Mouse (Mus musculus) left cerebral cortex, postnatal 4 days (tissue): Measurements from ENCODE around the gene Alms1. TPM values are rescaled to one million over a fixed set of nuclear protein-coding genes. Genes with fewer than 3 reads are reported as not detected.
"Not testable (repeated sequence)": the region's sequence is repeated elsewhere in the genome, so short reads cannot be mapped to it uniquely, and the experiment has no call there.

ENCODE experiments used
- DNase-seq: peaks from one replicate; pipeline ENCODE4 v3.0.0-alpha.2; 2022
- intact Hi-C: fragments of 180-260 bp; cut with DNase I; formaldehyde crosslinking; loops from one replicate; pipeline ENCODE4 v1.15.1; 2025
- total RNA-seq, 2 experiments: library from RNA; stranded (reverse); gene quantifications; 2 replicates each; pipeline ENCODE4 v1.2.3; 2021

Gene Alms1
- 10 to 100 TPM; 13.4 to 13.5 TPM for total RNA-seq

DNA sequence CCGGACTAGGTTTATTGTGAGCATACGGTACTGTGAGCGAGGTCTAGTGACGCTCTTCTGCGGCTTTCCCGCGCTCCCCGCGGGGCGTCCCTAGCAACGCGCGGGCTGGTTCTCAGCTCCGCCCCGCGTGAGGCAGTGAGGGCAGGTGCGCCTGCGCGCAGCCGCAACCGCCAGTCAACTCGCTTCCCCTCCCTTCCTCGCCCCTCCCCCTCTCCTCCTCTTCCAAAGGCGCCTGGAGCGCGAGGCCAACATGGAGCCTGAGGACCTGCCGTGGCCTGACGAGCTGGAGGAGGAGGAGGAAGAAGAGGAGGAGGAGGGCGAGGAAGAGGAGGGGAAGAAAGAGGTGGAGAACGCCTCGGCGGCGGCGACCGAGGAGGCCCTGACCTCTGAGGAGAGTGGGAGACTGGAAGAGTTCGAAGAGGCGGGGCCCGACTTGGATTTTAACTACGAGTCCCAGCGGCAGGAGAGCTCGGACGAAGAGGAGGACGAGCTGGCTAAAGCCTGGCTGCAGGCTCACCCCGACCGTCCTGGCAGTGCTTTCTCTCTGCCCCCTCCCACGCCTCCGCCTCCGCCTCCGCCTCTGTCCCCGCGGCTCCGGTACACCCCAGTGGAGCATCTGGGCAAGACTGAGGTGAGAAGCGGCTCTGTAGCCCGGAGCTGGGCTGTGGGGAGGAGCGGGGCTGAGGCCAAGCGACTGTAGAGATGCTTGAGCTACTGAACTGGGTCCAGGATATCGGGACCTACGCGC is at the start of gene Alms1:
Gene Alms1, plus strand, starts transcription at position 136 of the 748 bp plus-strand sequence.
- intact Hi-C loops = no loop called here
- peak; percentile 98 for DNase-seq

DNA sequence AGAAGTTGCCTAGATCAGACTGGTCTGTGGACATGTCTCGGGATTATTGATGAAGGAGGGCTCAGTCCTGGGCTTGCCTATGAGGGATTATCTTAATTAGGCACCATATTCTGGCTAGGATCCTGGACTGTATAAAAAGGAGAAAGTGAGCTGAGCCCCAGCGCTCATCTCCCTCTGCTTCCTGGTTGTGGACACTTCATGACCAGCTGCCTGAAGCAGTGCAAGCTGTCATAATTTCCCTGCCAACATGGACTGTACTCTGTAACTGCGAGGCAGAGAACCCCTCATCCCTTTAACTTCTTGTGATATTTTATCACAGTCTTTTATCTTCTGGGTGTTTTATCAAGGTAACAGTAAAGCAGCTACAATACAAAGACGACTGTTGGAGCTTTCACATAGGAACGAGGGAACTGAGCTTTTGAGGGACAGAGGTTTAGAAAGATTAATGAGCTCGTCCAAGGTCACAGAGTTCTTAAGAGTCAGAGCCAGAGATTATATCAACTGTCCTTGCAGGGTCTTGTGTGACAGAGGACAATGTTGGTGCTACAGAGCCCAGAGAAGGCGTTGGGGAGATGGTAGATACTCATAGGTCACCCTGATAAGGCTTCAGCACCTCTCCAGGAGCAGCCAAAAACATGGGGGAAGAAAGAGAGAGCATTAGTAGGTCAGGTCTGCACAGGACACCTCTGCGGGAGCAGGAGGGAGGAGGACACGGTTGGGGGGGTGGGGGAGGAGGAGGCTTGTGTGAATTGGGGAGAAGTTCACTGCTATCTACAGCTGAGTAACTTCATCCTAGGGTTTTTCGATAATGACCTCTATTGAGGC is 43.8 kb upstream of the Alms1 start:
- intact Hi-C loops = no loop called here
- peak; percentile 24 for DNase-seq

DNA sequence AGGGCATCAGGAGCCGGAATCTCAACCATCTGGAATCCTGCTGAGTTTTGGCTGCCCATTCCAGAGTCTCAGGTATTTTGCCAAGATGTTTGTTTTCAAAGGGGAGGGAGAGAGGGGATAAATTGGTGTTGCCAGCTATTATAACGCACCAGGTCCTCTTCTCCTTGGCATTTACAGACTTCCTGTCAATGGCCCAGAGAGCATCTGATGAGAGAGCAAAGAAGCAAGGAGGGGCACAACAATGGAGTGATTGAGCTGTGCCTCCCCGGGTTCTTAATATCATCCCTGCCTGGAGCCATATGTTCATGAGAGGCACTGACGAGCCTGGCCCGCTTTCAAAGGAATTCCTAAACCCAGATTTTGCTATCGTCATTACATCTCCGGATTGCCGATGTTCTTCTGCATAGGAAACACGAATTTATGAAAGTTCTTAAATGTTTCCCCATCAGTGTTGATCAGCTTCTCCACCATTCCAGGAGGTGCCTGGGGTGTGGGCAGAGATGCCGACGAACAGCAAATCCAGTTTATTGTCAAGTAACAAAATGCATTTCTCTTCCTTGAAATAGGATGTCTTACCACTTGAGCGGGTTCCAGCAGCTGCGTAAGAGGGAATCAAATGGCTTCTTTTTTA is 43.0 kb upstream of the Alms1 start:
- intact Hi-C loops = no loop called here

DNA sequence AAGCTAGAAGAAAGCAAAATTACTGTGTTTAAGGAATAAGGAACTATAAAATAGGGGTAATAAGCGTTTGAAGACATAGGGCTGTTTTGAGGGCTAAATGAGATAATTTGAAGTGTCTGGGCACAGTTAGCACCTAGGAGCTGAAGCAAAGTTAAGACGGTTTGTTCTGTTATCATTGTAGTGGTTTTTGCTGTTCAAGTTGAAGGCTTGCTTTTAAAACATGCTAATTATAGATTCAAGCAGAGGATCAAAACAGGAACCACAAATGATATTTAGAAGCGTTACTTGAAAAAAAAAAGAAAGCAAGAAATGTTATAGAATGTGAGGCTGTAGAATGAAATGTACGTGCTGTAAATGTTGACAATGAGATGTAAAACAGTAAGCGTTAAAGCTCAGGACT is 39.7 kb upstream of the Alms1 start:
- intact Hi-C loops = no loop called here

More for the DNA sequence above, 43.0 kb upstream of the Alms1 start:
- DNase-seq = peak; percentile 76

DNA sequence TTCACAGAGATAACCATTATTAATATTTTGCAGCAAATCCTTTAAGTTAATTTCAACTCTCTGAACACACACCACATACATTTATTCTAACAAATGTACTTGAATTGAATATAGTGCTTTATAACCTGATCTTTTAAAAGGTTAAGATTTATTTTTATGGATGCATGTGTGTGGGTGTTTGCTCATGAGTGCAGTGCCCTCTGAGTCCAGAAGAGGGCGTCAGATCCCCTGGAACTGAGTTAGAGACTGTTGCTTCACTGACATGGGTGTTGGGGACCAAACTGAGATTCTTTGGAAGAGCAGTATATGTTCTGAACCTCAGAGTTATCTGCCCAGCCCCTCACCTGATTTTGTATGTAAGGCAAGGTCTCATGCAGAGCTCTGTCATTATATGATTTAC is 25.0 kb upstream of the Alms1 start:
- no peak for DNase-seq
- intact Hi-C loops = no loop called here

More for the DNA sequence above, 39.7 kb upstream of the Alms1 start:
- no peak for DNase-seq

DNA sequence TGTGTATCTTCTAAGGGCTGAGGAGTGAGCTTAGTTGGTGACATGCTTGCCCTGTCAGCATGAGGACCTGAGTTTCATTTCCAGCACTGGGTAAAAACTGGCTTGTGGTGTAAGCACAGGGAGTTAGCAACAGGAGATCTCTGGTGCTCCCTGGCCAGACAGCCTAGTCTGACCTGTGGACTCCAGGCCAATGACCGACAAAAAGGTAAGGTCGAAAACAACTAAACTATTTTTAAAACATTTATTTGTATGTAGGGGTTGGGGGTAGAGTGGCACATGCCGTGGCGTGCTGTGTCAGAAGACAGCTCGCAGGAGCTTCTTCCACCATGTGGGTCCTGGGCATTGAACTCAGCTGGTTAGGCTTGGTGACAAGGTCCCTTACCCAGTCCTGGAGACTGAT is 14.5 kb upstream of the Alms1 start:
- DNase-seq = no peak
- intact Hi-C loops = no loop called here

DNA sequence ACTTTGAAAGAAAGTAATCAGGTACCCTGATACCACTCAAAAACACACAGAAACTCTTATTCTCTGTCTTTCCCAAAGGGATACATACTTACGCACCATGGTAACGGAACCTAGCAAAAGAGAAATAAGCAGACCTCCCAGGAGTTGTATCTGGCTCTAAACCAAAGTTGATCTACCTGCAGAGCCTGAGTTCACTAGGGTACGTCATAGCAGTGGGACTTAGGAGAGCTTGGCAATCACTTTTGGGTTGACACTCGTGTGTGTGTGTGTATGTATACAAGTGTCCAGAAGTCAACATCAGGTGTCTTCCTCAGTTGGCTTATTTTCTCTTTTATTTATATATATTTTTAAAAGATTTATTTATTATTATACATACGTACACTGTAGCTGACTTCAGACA is 5.6 kb upstream of the Alms1 start:
- intact Hi-C loops = no loop called here
- no peak for DNase-seq

DNA sequence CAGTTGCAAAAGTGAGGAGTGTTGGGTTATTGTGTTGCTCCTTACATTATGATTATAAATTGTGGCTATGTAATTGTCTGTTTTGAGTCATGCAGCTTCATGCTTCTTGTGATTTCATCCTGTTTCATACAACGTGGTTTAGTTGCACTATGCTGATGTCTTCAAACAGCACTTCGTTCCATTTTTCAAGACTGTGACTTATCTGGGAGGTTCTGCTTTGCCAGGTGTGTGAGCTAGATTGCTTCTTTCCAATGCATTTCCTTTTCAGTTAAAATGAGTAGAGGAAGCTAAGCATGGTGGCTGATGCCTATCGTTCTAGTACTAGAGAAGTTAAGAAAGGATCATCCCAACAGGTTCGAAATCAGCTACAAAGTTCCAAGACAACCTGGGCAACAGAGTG is 2.7 kb upstream of the Alms1 start:
- intact Hi-C loops = no loop called here
- DNase-seq = no peak

DNA sequence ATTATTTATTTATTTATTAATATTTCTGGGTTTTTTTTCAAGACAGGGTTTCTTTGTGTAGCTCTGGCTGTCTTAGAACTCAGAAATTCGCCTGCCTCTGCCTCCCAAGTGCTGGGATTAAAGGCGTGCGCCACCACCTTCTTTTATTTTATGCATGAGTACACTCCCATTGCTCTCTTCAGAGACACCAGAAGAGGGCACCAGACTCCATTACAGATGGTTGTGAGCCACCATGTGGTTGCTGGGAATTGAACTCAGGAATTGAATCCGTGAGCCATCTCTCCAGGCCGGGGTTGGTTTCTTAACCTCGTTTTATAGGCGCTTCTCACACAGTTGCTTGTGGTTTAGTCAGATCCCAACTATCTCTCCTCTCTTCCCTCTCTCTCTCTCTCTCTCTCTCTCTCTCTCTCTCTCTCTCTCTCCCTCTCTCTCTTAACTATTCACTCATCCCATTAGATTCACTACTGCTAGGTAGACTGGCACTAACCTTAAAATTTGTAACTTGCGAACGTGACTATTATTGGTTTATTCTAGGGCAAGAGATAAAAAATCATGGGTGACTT is 445 bp upstream of the Alms1 start:
- DNase-seq = peak; percentile 2
- intact Hi-C loops = no loop called here

DNA sequence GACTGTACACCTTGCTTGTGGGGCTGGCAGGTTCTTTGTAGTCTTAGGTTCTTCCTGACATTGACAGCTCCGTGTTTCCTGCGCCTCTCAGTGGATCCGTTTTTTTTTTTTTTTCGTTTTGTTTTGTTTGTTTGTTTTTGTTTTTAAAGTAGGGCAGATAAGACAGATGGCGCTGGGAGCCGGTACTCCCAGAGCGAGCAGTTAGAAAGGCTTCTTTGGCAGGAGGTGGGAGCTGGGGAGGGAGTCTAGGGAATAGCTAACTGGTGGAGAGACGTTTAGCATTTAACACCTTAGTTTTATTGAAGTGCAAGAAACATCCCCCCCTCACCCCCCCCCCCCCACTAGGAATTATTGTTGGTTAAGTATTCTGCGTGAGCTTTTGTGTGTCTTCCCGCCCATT is 833 bp downstream of the Alms1 start:
- DNase-seq = peak; percentile 20
- intact Hi-C loops = no loop called here

DNA sequence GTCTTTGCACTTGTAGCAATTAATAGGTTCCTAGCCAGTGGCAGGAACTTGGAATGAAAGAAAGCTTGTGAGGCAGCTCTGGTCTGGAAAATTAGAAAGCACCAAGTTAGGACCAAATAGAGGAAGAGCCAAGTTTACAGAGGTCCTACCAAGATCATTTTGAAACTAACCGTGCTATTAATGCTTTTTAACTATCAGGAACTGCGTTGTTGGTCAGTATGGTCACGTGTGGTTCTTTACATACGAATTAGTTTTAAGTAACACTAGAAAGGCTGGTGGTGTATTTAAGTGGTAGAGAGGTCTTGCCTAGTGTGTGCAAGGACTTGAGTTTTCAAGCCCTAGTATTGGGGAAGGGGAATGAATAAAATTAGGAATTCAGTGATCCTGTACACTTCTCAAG is 1.2 kb downstream of the Alms1 start:
- intact Hi-C loops = no loop called here
- DNase-seq = no peak

DNA sequence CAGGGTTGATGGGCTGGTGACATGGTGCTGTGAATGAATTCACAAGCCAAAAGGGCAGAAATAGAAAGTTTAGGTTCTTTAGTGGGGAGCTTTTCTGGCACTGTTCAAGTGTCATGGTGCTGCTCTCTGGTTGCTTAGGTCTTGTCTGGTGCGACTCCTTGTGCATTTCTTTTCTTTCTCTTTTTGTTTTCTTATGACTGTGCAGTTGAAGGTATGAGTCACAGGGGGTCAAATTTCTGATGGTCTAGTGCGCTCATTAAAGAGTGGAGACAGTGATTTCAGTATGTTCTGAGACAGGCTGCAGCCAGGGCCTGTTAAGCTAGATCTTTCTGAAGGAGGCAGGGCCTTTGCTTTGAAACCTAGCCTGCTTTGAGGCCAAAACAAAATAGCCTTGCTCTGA is 2.8 kb downstream of the Alms1 start:
- intact Hi-C loops = no loop called here
- DNase-seq = no peak

DNA sequence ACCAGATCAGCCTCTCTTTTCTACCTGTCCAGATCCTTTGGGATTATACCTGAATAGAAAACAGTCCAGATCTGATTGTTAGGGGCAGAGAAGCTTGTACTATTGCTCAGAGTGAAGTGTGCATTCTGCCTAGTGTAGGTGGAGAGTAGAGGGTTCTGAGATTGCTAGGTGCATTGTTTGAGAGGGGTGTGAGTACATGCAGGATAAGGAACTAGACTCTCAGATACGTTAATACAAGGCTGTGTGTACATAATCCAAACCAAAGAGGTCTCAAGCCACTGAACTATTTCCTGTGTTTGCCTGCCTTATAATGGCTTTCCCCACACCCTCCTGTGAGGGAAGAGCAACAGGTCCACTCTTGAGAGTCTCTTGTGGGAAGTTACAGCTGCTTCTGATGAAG is 12.0 kb downstream of the Alms1 start:
- intact Hi-C loops = no loop called here
- DNase-seq = no peak

DNA sequence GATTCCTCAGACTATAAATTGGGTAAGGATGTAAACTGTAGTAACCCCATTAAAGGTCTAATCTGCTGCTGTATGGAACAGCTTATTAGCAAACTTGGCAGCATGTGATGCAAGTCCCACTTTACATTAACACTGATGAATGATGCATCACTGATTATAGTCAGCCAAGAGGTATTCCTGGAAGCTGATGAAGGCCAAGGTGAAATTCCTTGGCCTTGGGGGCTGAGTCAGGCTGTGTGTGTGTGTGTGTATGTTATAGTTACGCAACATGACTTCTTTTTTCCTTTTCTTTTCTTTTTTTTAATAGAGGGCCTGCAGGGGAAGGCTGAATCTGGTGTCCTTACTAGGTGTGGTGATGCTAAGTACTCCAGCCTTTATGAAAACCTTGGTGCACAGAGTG is 23.2 kb downstream of the Alms1 start:
- intact Hi-C loops = no loop called here
- no peak for DNase-seq

DNA sequence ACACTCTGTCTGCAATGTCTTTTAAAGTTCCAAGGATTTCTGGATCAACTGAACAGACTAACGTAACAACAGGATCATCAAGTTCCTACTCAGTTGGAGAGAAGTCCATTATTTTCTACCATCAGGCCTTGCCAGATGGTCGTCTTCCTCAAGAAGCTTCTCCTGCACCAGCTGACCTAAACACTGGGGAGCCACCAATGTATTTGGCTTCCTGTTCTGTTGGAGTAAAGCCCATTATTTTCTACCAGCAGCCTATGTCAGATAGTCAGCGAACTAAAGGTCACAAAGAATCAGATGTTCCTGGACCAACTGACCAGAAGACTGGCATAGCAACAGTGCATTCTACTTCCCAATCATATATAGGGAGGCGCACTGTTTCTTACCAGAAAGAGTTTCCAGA is 33.5 kb downstream of the Alms1 start:
- no peak for DNase-seq
- intact Hi-C loops = no loop called here

DNA sequence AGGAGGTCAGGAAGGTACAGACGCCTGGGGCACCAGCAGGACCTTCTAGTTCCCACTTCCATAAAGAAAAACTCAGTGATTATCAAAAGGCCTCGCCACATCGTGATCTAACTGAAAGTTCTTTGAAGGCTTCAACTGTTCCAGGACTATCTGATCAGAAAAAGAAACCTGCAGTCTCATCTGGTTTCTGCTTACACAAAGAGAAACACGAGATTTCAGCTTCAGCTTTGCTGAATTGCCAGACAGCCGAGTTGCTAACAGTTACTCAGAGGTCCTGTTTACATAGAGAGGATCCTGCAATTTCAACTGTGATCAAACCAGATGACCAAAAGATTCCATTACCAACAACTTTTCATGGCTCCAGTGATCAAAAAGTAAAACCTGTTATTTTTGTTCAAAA is 34.3 kb downstream of the Alms1 start:
- intact Hi-C loops = no loop called here
- no peak for DNase-seq

DNA sequence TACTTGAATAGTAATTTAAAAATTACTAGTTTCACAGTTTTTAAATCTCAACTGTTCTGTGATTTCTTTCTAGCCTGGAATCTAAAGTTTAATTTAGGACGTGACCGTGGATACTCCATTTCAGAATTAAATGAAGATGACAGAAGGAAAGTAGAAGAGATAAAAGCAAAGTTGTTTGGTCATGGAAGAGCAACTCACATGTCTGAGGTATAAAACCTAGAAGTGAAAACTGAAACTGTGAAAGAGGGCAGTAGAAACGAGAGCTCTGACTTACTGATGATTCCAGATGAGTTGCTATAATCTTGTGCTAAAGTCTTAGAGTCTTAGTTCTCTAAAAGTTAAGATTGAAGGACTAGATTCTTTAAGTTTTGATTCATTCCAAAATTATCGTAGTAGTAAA is 37.2 kb downstream of the Alms1 start:
- intact Hi-C loops = no loop called here
- DNase-seq = no peak

DNA sequence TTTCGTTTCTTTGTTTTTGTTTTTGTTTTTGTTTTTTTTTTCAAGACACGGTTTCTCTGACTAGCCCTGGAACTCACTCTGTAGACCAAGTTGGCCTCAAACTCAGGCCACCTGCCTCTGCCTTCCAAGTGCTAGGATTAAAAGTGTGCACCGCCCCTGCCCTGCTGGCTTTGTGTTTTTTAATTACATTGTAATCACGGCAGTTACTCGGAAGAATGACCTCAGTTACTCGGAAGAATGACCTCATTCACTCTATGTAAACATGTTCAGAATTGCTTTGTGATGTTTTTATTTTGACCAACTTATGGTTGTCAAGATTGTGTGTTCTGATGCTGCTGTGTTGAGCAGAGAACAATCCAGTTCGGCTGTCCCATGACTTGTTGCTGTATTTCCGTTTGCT is 45.8 kb downstream of the Alms1 start:
- intact Hi-C loops = no loop called here
- no peak for DNase-seq

DNA sequence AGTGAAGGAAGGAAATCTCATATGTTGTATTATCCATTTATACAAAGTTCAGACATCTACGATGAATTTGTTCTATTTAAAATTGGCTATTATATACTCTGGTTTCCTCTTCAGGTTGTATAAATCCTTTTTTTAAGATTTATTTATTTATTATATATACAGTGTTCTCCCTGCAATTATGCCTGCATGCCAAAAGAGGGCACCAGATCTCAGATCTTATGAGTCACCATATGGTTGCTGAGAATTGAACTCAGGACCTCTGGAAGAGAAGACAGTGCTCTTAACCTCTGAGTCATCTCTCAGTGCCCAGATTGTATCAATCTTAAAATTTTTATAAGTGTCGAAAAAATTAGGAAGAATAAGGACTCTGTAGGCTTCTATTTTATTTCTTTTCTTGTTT is 65.9 kb downstream of the Alms1 start:
- DNase-seq = no peak
- intact Hi-C loops = no loop called here

DNA sequence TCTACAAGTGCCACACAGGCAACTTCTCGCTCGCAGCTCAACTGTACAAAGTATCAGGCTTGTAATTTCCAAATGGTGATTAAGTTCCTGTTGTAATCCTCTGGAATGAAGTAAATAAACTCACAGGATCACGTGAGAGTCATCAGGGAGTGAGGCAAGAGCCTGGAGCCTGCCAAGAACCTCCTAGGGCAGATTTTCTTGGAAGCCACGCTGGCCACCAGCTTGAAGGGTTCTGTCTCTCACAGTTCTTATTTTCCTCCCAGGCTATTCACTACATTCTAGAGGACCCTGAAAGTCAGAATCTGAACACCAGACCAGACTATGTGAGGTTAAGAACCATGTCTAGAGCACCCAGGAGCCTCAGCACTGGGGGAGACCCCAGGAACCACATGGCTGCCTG is 114.6 kb downstream of the Alms1 start:
- DNase-seq, intact Hi-C loops: not testable (repeated sequence)

DNA sequence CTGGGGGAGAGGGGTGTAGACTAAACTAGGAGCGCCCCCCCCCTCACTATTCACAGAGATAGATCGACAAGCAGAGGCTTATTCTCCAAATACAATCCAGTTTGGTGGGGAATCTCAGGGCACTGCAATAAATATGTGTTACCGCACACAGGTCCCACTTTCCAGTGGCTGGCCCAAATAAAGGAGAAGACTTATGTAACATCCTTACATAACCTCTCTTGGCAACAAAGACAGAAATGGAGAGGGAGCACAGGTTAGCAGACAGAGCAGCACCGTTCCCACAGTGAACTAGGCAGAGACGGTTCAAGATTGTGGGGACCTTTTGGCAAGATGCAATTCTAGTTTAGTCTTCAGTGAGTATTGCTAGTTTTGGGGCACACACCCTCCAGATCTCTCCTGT is 121.9 kb downstream of the Alms1 start:
- DNase-seq, intact Hi-C loops: not testable (repeated sequence)
